Mouse (Mus musculus) hindbrain, postnatal 0 days (tissue): Measurements from ENCODE around the gene Gcnt2. TPM values are rescaled to one million over a fixed set of nuclear protein-coding genes. Genes with fewer than 3 reads are reported as not detected.
A peak's percentile ranks its signal among the peaks of the same experiment; 100 is the strongest.
"Not testable (repeated sequence)": the region's sequence is repeated elsewhere in the genome, so short reads cannot be mapped to it uniquely, and the experiment has no call there.

Experiments
- ATAC-seq: fragments of 200-750 bp; cut with Nextera tagmentation; 2 replicates; pipeline ENCODE4 v1.8.0; 2017; ENCODE audit warnings: mild to moderate bottlenecking, moderate TSS enrichment, moderate library complexity
- DNase-seq: peaks from one replicate; pipeline ENCODE4 v3.0.0-alpha.2; 2015; ENCODE audit warnings: low spot score
- H3K27ac ChIP-seq: fragments of 300-500 bp; sonication (generic); 2 replicates; pipeline ENCODE4 v1.5.1; 2014; ENCODE audit warnings: mild to moderate bottlenecking
- H3K27me3 ChIP-seq: fragments of 300-500 bp; sonication (generic); 2 replicates; pipeline ENCODE4 v1.6.1; 2014; ENCODE audit warnings: low read length, mixed read lengths; ENCODE audit not compliant: insufficient read depth
- H3K36me3 ChIP-seq: fragments of 300-500 bp; sonication (generic); 2 replicates; pipeline ENCODE4 v1.6.1; 2014; ENCODE audit warnings: low read length, mixed read lengths; ENCODE audit not compliant: insufficient read depth
- H3K4me1 ChIP-seq: fragments of 300-500 bp; sonication (generic); 2 replicates; pipeline ENCODE4 v1.6.1; 2014; ENCODE audit warnings: antibody characterized with exemption, low read length, mixed read lengths; ENCODE audit not compliant: insufficient read depth
- H3K4me2 ChIP-seq: fragments of 300-500 bp; sonication (generic); 2 replicates; pipeline ENCODE4 v1.6.1; 2014; ENCODE audit warnings: low read depth, mild to moderate bottlenecking, low read length, moderate library complexity, mixed read lengths
- H3K4me3 ChIP-seq: fragments of 300-500 bp; sonication (generic); 2 replicates; pipeline ENCODE4 v1.5.1; 2014; ENCODE audit warnings: low read length
- H3K9ac ChIP-seq: fragments of 300-500 bp; sonication (generic); replicated peaks from 2 replicates; pipeline ENCODE4 v1.6.1; 2014; ENCODE audit warnings: mild to moderate bottlenecking, low read length, moderate library complexity, mixed read lengths
- H3K9me3 ChIP-seq: fragments of 300-500 bp; sonication (generic); 2 replicates; pipeline ENCODE4 v1.6.1; 2016; ENCODE audit warnings: low read length, mixed read lengths
- CTCF ChIP-seq: IDR thresholded peaks from 2 replicates; pipeline ENCODE4 v1.5.1; 2016; ENCODE audit warnings: antibody characterized with exemption, control low read depth, low read depth
- WGBS: fragments of 180-500 bp; shearing (Covaris S2); extraction: QIAGEN DNeasy Blood & Tissue Kit; methylation state at CpG from one replicate; pipeline ENCODE4 v1.1.7; 2014; 5-methylcytosine and 5-hydroxymethylcytosine counted together
- polyA plus RNA-seq: library from polyadenylated mRNA; unstranded; fragments of >200 nt; fragmentation: Nextera tagmentation; extraction: Ambion mirVana; gene quantifications from 2 replicates; pipeline ENCODE4 v1.2.1, GENCODE M21; 2015
- total RNA-seq: library from RNA; depleted of rRNA; stranded (reverse); fragments of >200 nt; gene quantifications from 2 replicates; pipeline ENCODE4 v1.2.3, GENCODE M21; 2014

The Gcnt2 gene
- total and polyA plus RNA-seq, 2 experiments from 2014 or later = 2.9 to 12.0 TPM

GRCm38 (mm10) chr13:40986081-40986480, 126.5 kb downstream of the Gcnt2 start:
- H3K36me3 ChIP-seq = no peaks in the 10 kb centered on the region
- TF ChIP-seq CTCF = no peak
- no peaks in the 10 kb centered on the region for H3K9me3 ChIP-seq
- H3K4me3 ChIP-seq = no peak overlapping the region
- no peak for DNase-seq
- no peak overlapping the region for H3K4me2 ChIP-seq
- H3K9ac ChIP-seq = no peak overlapping the region
- H3K27ac ChIP-seq = no peak overlapping the region
- 95% methylated on average over 5 of the region's 5 CpGs for WGBS
- ATAC-seq = no peak
- H3K27me3 ChIP-seq = no peaks in the 10 kb centered on the region
- no peaks in the 10 kb centered on the region for H3K4me1 ChIP-seq

GRCm38 (mm10) chr13:40987608-40988303, 128.2 kb downstream of the Gcnt2 start:
- 72% methylated on average over 4 of the region's 4 CpGs for WGBS
- H3K4me1 ChIP-seq = not testable (repeated sequence)

DNA sequence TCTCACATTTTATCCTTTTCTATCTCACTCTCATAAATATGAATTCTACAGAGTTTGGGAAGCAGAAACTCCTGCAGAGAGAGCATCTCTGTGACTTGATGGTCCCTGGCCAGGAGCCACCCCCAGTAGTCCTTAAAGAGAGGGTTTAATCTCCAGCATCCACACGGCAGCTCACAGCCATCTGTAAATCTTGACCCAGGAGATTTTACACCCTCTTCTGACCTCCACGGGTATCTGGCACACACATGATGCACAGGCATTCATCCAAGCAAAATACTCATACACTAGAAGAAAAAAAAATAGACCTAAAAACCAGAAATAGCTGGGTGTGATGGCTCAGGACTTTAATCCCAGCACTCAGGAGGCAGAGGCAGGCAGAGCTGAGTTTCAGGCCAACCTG, 128.9 kb downstream of the Gcnt2 start:
- H3K9me3 ChIP-seq = no peaks in the 10 kb centered on the region
- 68% methylated on average over 2 of the region's 2 CpGs for WGBS
- TF ChIP-seq CTCF = no peak

More at GRCm38 (mm10) chr13:40987608-40988303, 128.2 kb downstream of the Gcnt2 start:
- not testable (repeated sequence) for ATAC-seq, H3K27ac ChIP-seq, H3K4me3 ChIP-seq, H3K9me3 ChIP-seq, H3K36me3 ChIP-seq, H3K4me2 ChIP-seq, H3K9ac ChIP-seq, DNase-seq, H3K27me3 ChIP-seq

DNA sequence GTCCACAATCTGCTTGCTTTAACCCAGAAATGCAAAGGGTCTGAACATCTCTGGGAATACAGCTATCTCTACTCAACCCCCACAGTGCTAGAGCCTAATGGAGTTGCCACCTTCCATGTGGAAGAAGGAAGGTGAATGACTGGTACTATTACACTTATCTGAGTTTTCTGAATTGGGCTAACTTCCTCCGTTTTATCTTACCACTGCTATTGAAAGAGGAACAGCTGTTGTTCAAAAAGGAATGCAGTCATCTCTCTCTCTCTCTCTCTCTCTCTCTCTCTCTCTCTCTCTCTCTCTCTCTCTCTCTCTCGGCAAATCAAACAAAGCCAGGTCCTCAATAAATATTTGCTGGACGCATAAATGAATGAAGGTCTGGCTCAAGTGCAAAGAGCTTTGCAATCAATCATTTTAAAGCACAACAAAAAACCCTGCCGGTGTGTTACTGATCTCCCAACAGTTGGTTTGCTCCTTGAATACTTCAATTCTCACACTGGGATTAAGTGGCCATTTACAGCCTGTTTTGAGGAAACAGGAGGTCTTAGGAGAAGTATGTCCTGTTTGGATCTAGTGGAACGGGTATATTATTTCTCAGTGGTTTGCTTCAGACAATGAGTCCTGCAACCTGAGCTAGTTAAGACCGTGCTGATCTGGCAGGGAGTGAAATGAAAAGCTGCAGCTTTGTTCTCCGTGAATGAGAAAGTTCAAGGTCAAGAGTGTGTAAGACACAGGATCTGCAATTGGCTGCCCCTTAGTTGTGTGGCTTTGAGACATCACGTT, 135.1 kb downstream of the Gcnt2 start:
- no peak overlapping the region for H3K27ac ChIP-seq
- H3K4me1 ChIP-seq = peaks cover 2% of the 10 kb centered on the region; the same call in 1 of the 2 replicates
- H3K4me2 ChIP-seq = no peak overlapping the region
- H3K36me3 ChIP-seq = no peaks in the 10 kb centered on the region
- no peak for DNase-seq
- WGBS = 16% methylated on average over 8 of the region's 8 CpGs
- no peaks in the 10 kb centered on the region for H3K9me3 ChIP-seq
- TF ChIP-seq CTCF = no peak
- no peak for ATAC-seq
- H3K27me3 ChIP-seq = no peaks in the 10 kb centered on the region
- H3K4me3 ChIP-seq = no peak overlapping the region
- no peak overlapping the region for H3K9ac ChIP-seq

More for the DNA sequence above, 128.9 kb downstream of the Gcnt2 start:
- Histone ChIP-seq H3K27ac (no peak overlapping the region), H3K9ac (no peak overlapping the region), H3K4me2 (no peak overlapping the region), H3K27me3 (no peaks in the 10 kb centered on the region), H3K4me1 (no peaks in the 10 kb centered on the region), H3K4me3 (no peak overlapping the region), H3K36me3 (no peaks in the 10 kb centered on the region)
- ATAC-seq (no peak), DNase-seq (no peak)

DNA sequence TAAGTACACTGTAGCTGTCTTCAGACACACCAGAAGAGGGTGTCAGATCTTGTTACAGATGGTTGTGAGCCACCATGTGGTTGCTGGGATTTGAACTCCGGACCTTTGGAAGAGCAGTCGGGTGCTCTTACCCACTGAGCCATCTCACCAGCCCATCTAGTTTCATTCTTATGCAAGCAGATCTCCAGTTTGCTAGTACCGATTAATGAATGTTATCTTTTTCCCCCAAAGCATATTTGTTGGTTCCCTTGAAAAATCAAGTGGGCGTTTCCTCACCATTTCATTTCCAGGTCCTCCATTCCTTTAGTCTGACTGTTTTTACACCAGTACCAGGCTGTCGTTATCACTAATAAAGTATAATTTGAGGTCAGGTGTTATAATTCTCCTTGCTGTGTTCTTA, 139.0 kb downstream of the Gcnt2 start:
- not testable (repeated sequence) for H3K36me3 ChIP-seq, H3K27ac ChIP-seq, H3K27me3 ChIP-seq, H3K4me2 ChIP-seq, ATAC-seq, H3K9me3 ChIP-seq, H3K4me3 ChIP-seq, H3K4me1 ChIP-seq, DNase-seq, H3K9ac ChIP-seq
- WGBS = 93% methylated on average over 5 of the region's 5 CpGs

- H3K4me1 ChIP-seq = peaks cover 6% of the 10 kb centered on the region; the same call in 1 of the 2 replicates
- DNase-seq (peak; percentile 53), ATAC-seq (peak; percentile 56)
- no peaks in the 10 kb centered on the region for H3K9me3 ChIP-seq
- no peaks in the 10 kb centered on the region for H3K36me3 ChIP-seq
- peak; percentile 71 for TF ChIP-seq CTCF
- peak overlapping the region; percentile 94 for H3K27ac ChIP-seq
- H3K4me2 ChIP-seq = peak overlapping the region; percentile 95
- H3K9ac ChIP-seq = peak overlapping the region; percentile 86
- H3K27me3 ChIP-seq = no peaks in the 10 kb centered on the region
- H3K4me3 ChIP-seq = peak overlapping the region; percentile 99
- WGBS = 1% methylated on average over 25 of the region's 25 CpGs
Observed at GRCm38 (mm10) chr13:41000140-41000925, 140.8 kb downstream of the Gcnt2 start.
